Mouse (Mus musculus) hindbrain, postnatal 0 days (tissue): Measurements from ENCODE around the gene Il23a. TPM values are rescaled to one million over a fixed set of nuclear protein-coding genes. Genes with fewer than 3 reads are reported as not detected.
"Not testable (repeated sequence)": the region's sequence is repeated elsewhere in the genome, so short reads cannot be mapped to it uniquely, and the experiment has no call there.

Source experiments
- ATAC-seq: fragments of 200-750 bp; cut with Nextera tagmentation; 2 replicates; pipeline ENCODE4 v1.8.0; 2017; ENCODE audit warnings: mild to moderate bottlenecking, moderate TSS enrichment, moderate library complexity
- DNase-seq: peaks from one replicate; pipeline ENCODE4 v3.0.0-alpha.2; 2015; ENCODE audit warnings: low spot score
- H3K27ac ChIP-seq: fragments of 300-500 bp; sonication (generic); 2 replicates; pipeline ENCODE4 v1.5.1; 2014; ENCODE audit warnings: mild to moderate bottlenecking
- H3K27me3 ChIP-seq: fragments of 300-500 bp; sonication (generic); 2 replicates; pipeline ENCODE4 v1.6.1; 2014; ENCODE audit warnings: low read length, mixed read lengths; ENCODE audit not compliant: insufficient read depth
- H3K36me3 ChIP-seq: fragments of 300-500 bp; sonication (generic); 2 replicates; pipeline ENCODE4 v1.6.1; 2014; ENCODE audit warnings: low read length, mixed read lengths; ENCODE audit not compliant: insufficient read depth
- H3K4me1 ChIP-seq: fragments of 300-500 bp; sonication (generic); 2 replicates; pipeline ENCODE4 v1.6.1; 2014; ENCODE audit warnings: antibody characterized with exemption, low read length, mixed read lengths; ENCODE audit not compliant: insufficient read depth
- H3K4me2 ChIP-seq: fragments of 300-500 bp; sonication (generic); 2 replicates; pipeline ENCODE4 v1.6.1; 2014; ENCODE audit warnings: low read depth, mild to moderate bottlenecking, low read length, moderate library complexity, mixed read lengths
- H3K4me3 ChIP-seq: fragments of 300-500 bp; sonication (generic); 2 replicates; pipeline ENCODE4 v1.5.1; 2014; ENCODE audit warnings: low read length
- H3K9ac ChIP-seq: fragments of 300-500 bp; sonication (generic); replicated peaks from 2 replicates; pipeline ENCODE4 v1.6.1; 2014; ENCODE audit warnings: mild to moderate bottlenecking, low read length, moderate library complexity, mixed read lengths
- H3K9me3 ChIP-seq: fragments of 300-500 bp; sonication (generic); 2 replicates; pipeline ENCODE4 v1.6.1; 2016; ENCODE audit warnings: low read length, mixed read lengths
- CTCF ChIP-seq: IDR thresholded peaks from 2 replicates; pipeline ENCODE4 v1.5.1; 2016; ENCODE audit warnings: antibody characterized with exemption, control low read depth, low read depth
- WGBS: fragments of 180-500 bp; shearing (Covaris S2); extraction: QIAGEN DNeasy Blood & Tissue Kit; methylation state at CpG from one replicate; pipeline ENCODE4 v1.1.7; 2014; 5-methylcytosine and 5-hydroxymethylcytosine counted together
- polyA plus RNA-seq: library from polyadenylated mRNA; unstranded; fragments of >200 nt; fragmentation: Nextera tagmentation; extraction: Ambion mirVana; gene quantifications from 2 replicates; pipeline ENCODE4 v1.2.1, GENCODE M21; 2015
- total RNA-seq: library from RNA; depleted of rRNA; stranded (reverse); fragments of >200 nt; gene quantifications from 2 replicates; pipeline ENCODE4 v1.2.3, GENCODE M21; 2014

Gene Il23a
- total and polyA plus RNA-seq, 2 experiments from 2014 or later, result 0.35 TPM; not detected in 1

DNA sequence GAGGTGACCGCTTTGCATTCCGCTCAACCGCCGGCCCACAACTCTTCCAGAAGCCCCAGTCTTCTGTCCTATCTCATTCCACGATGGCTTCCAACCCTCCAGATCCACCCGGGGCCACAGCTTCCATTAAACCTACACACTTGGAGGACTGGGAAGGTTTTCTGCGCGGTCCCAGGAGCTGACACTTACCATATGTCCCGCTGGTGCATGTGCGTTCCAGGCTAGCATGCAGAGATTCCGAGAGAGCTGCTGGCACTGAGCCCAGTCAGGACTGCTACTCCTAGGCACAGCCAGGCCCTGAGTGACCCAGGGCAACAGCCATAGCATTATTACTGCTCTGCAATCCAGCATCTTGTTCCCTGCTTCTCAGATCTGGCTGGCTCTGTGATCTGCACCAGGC lies 930 bp downstream of the Il23a start:
- Histone ChIP-seq H3K4me2 (no peak overlapping the region), H3K27ac (no peak overlapping the region; the same call in 1 of the 2 replicates), H3K4me1 (peaks cover 5% of the 10 kb centered on the region; the same call in 1 of the 2 replicates), H3K4me3 (no peak overlapping the region), H3K27me3 (no peaks in the 10 kb centered on the region), H3K36me3 (0 out of 2 replicates have a peak, but pooled peaks cover 4% of the 10 kb centered on the region), H3K9me3 (no peaks in the 10 kb centered on the region), H3K9ac (no peak overlapping the region)
- 68% methylated on average over 11 of the region's 11 CpGs for WGBS
- DNase-seq, result peak; percentile 17
- ATAC-seq, result no peak
- TF ChIP-seq CTCF, result no peak

DNA sequence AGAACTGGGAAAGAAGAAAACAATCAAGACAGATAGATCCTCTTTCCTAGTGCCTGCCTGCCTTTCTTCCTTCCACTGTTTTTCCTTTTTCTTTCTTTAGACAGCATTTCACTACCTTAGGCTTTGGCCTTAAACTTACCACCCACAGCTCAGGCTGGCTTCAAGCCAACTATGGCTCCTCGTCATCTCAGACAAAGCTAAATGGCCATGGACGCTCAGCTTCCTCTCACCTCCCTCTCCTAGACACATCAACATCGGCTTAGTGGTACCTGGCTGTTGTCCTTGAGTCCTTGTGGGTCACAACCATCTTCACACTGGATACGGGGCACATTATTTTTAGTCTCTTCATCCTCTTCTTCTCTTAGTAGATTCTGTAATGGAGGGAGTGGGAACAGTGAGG lies 1.3 kb downstream of the Il23a start:
- no peaks in the 10 kb centered on the region for H3K9me3 ChIP-seq
- 58% methylated on average over 4 of the region's 4 CpGs for WGBS
- no peak overlapping the region for H3K9ac ChIP-seq
- H3K27me3 ChIP-seq, result no peaks in the 10 kb centered on the region
- TF ChIP-seq CTCF, result no peak
- H3K27ac ChIP-seq, result peak overlapping the region; percentile 32; the same call in 1 of the 2 replicates
- peaks cover 2% of the 10 kb centered on the region; the same call in 1 of the 2 replicates for H3K4me1 ChIP-seq
- no peak overlapping the region for H3K4me2 ChIP-seq
- peak; percentile 28 for DNase-seq
- ATAC-seq, result no peak
- H3K36me3 ChIP-seq, result 0 out of 2 replicates have a peak, but pooled peaks cover 8% of the 10 kb centered on the region
- H3K4me3 ChIP-seq, result no peak overlapping the region

GRCm38 (mm10) chr10:128296370-128297090 lies 2.0 kb downstream of the Il23a start:
- no peak for TF ChIP-seq CTCF
- WGBS, result 57% methylated on average over 13 of the region's 13 CpGs
- no peak overlapping the region for H3K4me2 ChIP-seq
- ATAC-seq (0 out of 2 replicates have a peak, but pooled peaks have one; percentile 35), DNase-seq (peak; percentile 19)
- H3K4me1 ChIP-seq, result no peaks in the 10 kb centered on the region
- peaks cover 13% of the 10 kb centered on the region for H3K36me3 ChIP-seq
- H3K9ac ChIP-seq, result no peak overlapping the region
- H3K4me3 ChIP-seq, result no peak overlapping the region
- peak overlapping the region; percentile 32; the same call in 1 of the 2 replicates for H3K27ac ChIP-seq
- H3K27me3 ChIP-seq, result no peaks in the 10 kb centered on the region
- no peaks in the 10 kb centered on the region for H3K9me3 ChIP-seq

DNA sequence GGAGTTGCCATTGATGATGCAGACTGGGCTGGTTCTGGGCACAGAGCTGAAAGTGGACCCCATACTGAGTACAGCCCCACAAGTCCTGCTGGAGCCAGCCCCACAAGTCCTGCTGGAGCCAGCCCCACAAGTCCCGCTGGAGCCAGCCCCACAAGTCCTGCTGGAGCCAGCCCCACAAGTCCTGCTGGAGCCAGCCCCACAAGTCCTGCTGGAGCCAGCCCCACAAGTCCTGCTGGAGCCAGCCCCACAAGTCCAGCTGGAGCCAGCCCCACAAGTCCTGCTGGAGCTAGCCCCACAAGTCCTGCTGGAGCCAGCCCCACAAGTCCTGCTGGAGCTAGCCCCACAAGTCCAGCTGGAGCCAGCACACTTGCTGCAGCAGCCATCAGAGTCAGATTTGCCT lies 8.0 kb downstream of the Il23a start:
- H3K9me3 ChIP-seq, DNase-seq: not testable (repeated sequence)
- WGBS, result 60% methylated on average over 1 of the region's 1 CpGs

GRCm38 (mm10) chr10:128283604-128284579 lies 14.7 kb downstream of the Il23a start:
- Histone ChIP-seq H3K9me3 (no peaks in the 10 kb centered on the region), H3K27me3 (no peaks in the 10 kb centered on the region), H3K4me1 (no peaks in the 10 kb centered on the region), H3K9ac (no peak overlapping the region), H3K4me3 (no peak overlapping the region), H3K27ac (peak overlapping the region; percentile 55), H3K4me2 (no peak overlapping the region), H3K36me3 (peaks cover 45% of the 10 kb centered on the region)
- peak; percentile 85 for TF ChIP-seq CTCF
- 55% methylated on average over 31 of the region's 31 CpGs for WGBS
- ATAC-seq (peak; percentile 76), DNase-seq (peak; percentile 88)

More for the DNA sequence above, 8.0 kb downstream of the Il23a start:
- ATAC-seq, H3K27ac ChIP-seq, H3K4me2 ChIP-seq, H3K27me3 ChIP-seq, H3K4me3 ChIP-seq, H3K9ac ChIP-seq, H3K4me1 ChIP-seq: not testable (repeated sequence)
- peaks cover 29% of the 10 kb centered on the region for H3K36me3 ChIP-seq

DNA sequence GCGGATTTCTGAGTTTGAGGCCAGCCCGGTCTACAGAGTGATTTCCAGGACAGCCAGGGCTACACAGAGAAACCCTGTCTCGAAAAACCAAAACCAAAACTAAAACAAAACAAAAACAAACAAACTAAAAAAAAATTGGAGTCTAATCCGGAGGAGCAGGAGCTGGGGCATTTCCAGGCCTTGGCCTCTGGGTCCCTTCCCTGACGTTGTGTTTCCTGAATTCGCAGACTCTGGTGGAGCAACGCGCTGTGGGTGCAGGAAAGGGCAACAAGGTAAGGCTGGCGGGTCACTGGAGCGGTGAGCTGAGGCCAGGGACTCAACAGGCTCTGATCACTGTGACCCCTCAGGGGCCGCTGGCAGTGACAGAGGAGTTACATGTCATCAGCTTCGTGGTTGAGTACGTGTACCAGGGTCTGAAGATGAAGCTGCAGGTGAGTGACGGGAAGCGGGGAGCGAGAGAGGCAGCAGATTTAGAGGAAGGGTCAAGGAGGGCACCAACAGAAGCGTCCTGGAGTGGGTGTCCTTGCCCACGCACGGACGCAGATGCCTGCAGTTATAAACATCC lies 15.6 kb downstream of the Il23a start:
- DNase-seq, result no peak
- H3K9ac ChIP-seq, result no peak overlapping the region
- peaks cover 45% of the 10 kb centered on the region for H3K36me3 ChIP-seq
- ATAC-seq, result no peak
- no peak overlapping the region for H3K4me2 ChIP-seq
- H3K9me3 ChIP-seq, result no peaks in the 10 kb centered on the region
- 86% methylated on average over 20 of the region's 20 CpGs for WGBS
- no peaks in the 10 kb centered on the region for H3K27me3 ChIP-seq
- no peak overlapping the region for H3K4me3 ChIP-seq
- H3K27ac ChIP-seq, result peak overlapping the region; percentile 55; the same call in 1 of the 2 replicates
- no peak for TF ChIP-seq CTCF
- H3K4me1 ChIP-seq, result no peaks in the 10 kb centered on the region
